ENCODE assay signal across 24 mouse cellular contexts in genomic region chr5:27456981-27457380, GRCm38 (mm10). TPM values are rescaled to one million over a fixed set of nuclear protein-coding genes. Genes with fewer than 3 reads are reported as not detected.
DNase-seq lines count a peak whose midpoint lies in the region; ATAC-seq lines count a peak whose summit lies in the region.
"Had no signal": no experiment of that assay in that cellular context is flagged by ENCODE, and none has a peak within 500 bp of the region (broad histone marks: within the 10 kb centered on the region; RNA-seq: fewer than 3 reads in every experiment).

No protein-coding gene starts in this region.

- peak; percentile 44 for DNase-seq in cerebellum, adult 11 months
- DNase-seq in cerebellum, postnatal 4 days (ENCODE audit: low spot score in 2 of 2) = no peak
- peak; percentile 28 for DNase-seq in right cerebral cortex, adult 18-20 months
- DNase-seq in right cerebral cortex, postnatal 25 days = no peak
- DNase-seq in cerebellum, postnatal 36 days = peak; percentile 62 to 69
- DNase-seq in telencephalon, adult 2 months (ENCODE audit: low read depth, low spot score) = peak; percentile 52
- DNase-seq in thymus, postnatal 0 days (ENCODE audit: low spot score) = no peak
- DNase-seq: kidney, postnatal 10 days; liver, postnatal 0 days; lung, postnatal 36 days; thymus, postnatal 14 days had no signal

- ATAC-seq in megakaryocyte-erythroid progenitor cell, adult 5-6 weeks (replicated peaks; ENCODE audit: low FRiP score, low TSS enrichment, poor library complexity, severe bottlenecking) = no peak
- ATAC-seq: activated CD4-positive, CD25-positive, alpha-beta regulatory T cell, adult 4 months; intestine, embryonic 16.5 days; liver, postnatal 0 days had no signal

RNA-seq across cellular contexts. Expression of gene Speer4b, which starts 44.3 kb away (rescaled TPM):
- total RNA-seq in megakaryocyte-erythroid progenitor cell, adult 5-6 weeks (2014; fragmentation: Nextera tagmentation) = not detected in 2 replicates
- total RNA-seq in megakaryocyte-erythroid progenitor cell, adult 5-6 weeks (2017) = not detected in 2 replicates
- not detected in 2 replicates for polyA plus RNA-seq in thymus, postnatal 0 days (2015; fragmentation: Nextera tagmentation; extraction: Ambion mirVana)
- total RNA-seq: adrenal gland, postnatal 36 days; CH12.LX; granulocyte monocyte progenitor cell, adult 5-6 weeks; left cerebral cortex, adult 18-20 months had no signal
- polyA plus RNA-seq: activated CD4-positive, CD25-positive, alpha-beta regulatory T cell, adult 4 months; embryonic facial prominence, embryonic 13.5 days; heart, embryonic 15.5 days; intestine, embryonic 16.5 days; limb, embryonic 14.5 days; liver, postnatal 0 days; myocyte; small intestine, adult 2 months; stomach, embryonic 15.5 days had no signal

Comparison
In these comparisons a context has a peak if more than half of its experiments do, and no peak if none do; other contexts are left out.
1. DNase-seq: peak in cerebellum, adult 11 months (single experiment), right cerebral cortex, adult 18-20 months (single experiment), cerebellum, postnatal 36 days (2 of 2) and telencephalon, adult 2 months (single experiment); none in cerebellum, postnatal 4 days (0 of 2), right cerebral cortex, postnatal 25 days (single experiment) and thymus, postnatal 0 days (single experiment).